Mouse (Mus musculus) layer of hippocampus, adult 9-10 months (tissue): ENCODE results near the gene Clp1.

ENCODE experiments used
- DNase-seq: peaks from one replicate; pipeline ENCODE4 v3.0.0; 2022; ENCODE audit warnings: low spot score

The Clp1 gene

GRCm38 (mm10) chr2:84711898-84712297, 15.3 kb downstream of the Clp1 start:
- DNase-seq, result no peak

GRCm38 (mm10) chr2:84707523-84707922, 19.6 kb downstream of the Clp1 start:
- no peak for DNase-seq

- no peak for DNase-seq
Measured at GRCm38 (mm10) chr2:84705295-84705694, 21.9 kb downstream of the Clp1 start.

- no peak for DNase-seq
Measured at GRCm38 (mm10) chr2:84704329-84704728, 22.8 kb downstream of the Clp1 start.

GRCm38 (mm10) chr2:84703497-84703896, 23.7 kb downstream of the Clp1 start:
- DNase-seq, result no peak

- DNase-seq, result no peak
Measured at GRCm38 (mm10) chr2:84695007-84695695, 32.0 kb downstream of the Clp1 start.

- DNase-seq, result no peak
Measured at GRCm38 (mm10) chr2:84690050-84690449, 37.1 kb downstream of the Clp1 start.

- DNase-seq, result no peak
Measured at GRCm38 (mm10) chr2:84688080-84688844, 38.9 kb downstream of the Clp1 start.

- DNase-seq, result no peak
Measured at GRCm38 (mm10) chr2:84682605-84683183, 44.5 kb downstream of the Clp1 start.

GRCm38 (mm10) chr2:84679016-84679415, 48.1 kb downstream of the Clp1 start, which contains the start of gene Tmx2:
Gene Tmx2 (minus strand): TSS chr2:84679140.
- DNase-seq, result no peak

GRCm38 (mm10) chr2:84677968-84678880, 48.9 kb downstream of the Clp1 start, which contains the start of the genes Gm28635 and Med19:
Gene Gm28635 (minus strand): TSS chr2:84678041.
Gene Med19 (plus strand): TSS chr2:84678402.
- peak; percentile 99 for DNase-seq

- DNase-seq, result peak; percentile 30
Measured at GRCm38 (mm10) chr2:84677270-84677967, 49.7 kb downstream of the Clp1 start.
